Mouse (Mus musculus) c-Kit-negative CD71-positive TER-119-positive erythroid progenitor cells, embryonic 14.5 days (primary cell): ENCODE results near the gene Polr1a.
"Not testable (repeated sequence)": the region's sequence is repeated elsewhere in the genome, so short reads cannot be mapped to it uniquely, and the experiment has no call there.

ENCODE experiments used
- DNase-seq: peaks from one replicate; pipeline ENCODE4 v3.0.0-alpha.2; 2013; ENCODE audit warnings: low read depth, low spot score

The Polr1a gene

GRCm38 (mm10) chr6:71908481-71909381 lies at the start of gene Polr1a, which contains the start of gene Ptcd3:
Gene Polr1a (plus strand): TSS chr6:71909053.
Gene Ptcd3 (minus strand): TSS chr6:71908750.
- peak; percentile 88 for DNase-seq

- DNase-seq: no peak
Observed at GRCm38 (mm10) chr6:71867751-71868150, 41.1 kb upstream of the Polr1a start.

- no peak for DNase-seq
Observed at GRCm38 (mm10) chr6:71868809-71869208, 40.0 kb upstream of the Polr1a start.

GRCm38 (mm10) chr6:71871396-71871795 lies 37.5 kb upstream of the Polr1a start:
- no peak for DNase-seq

GRCm38 (mm10) chr6:71877965-71878760 lies 30.7 kb upstream of the Polr1a start:
- no peak for DNase-seq

- no peak for DNase-seq
Observed at GRCm38 (mm10) chr6:71893263-71893662, 15.6 kb upstream of the Polr1a start.

GRCm38 (mm10) chr6:71907702-71908235 lies 1.1 kb upstream of the Polr1a start:
- peak; percentile 9 for DNase-seq

- DNase-seq: no peak
Observed at GRCm38 (mm10) chr6:71909384-71909783, 531 bp downstream of the Polr1a start.

- peak; percentile 11 for DNase-seq
Observed at GRCm38 (mm10) chr6:71909840-71910239, 987 bp downstream of the Polr1a start.

GRCm38 (mm10) chr6:71911686-71912450 lies 3.0 kb downstream of the Polr1a start:
- no peak for DNase-seq

- DNase-seq: no peak
Observed at GRCm38 (mm10) chr6:71920752-71921151, 11.9 kb downstream of the Polr1a start.

GRCm38 (mm10) chr6:71925233-71925632 lies 16.4 kb downstream of the Polr1a start:
- DNase-seq: not testable (repeated sequence)

- no peak for DNase-seq
Observed at GRCm38 (mm10) chr6:71927911-71928310, 19.1 kb downstream of the Polr1a start.

- DNase-seq: no peak
Observed at GRCm38 (mm10) chr6:71930053-71930452, 21.2 kb downstream of the Polr1a start.

- no peak for DNase-seq
Observed at GRCm38 (mm10) chr6:71930830-71931437, 22.1 kb downstream of the Polr1a start.

- DNase-seq: no peak
Observed at GRCm38 (mm10) chr6:71932347-71932746, 23.5 kb downstream of the Polr1a start.

GRCm38 (mm10) chr6:71934081-71934556 lies 25.3 kb downstream of the Polr1a start:
- DNase-seq: no peak

- no peak for DNase-seq
Observed at GRCm38 (mm10) chr6:71935737-71936136, 26.9 kb downstream of the Polr1a start.

GRCm38 (mm10) chr6:71940912-71941311 lies 32.1 kb downstream of the Polr1a start:
- DNase-seq: no peak

- DNase-seq: no peak
Observed at GRCm38 (mm10) chr6:71945101-71945500, 36.2 kb downstream of the Polr1a start.

GRCm38 (mm10) chr6:71946121-71946520 lies 37.3 kb downstream of the Polr1a start:
- no peak for DNase-seq
